Mouse (Mus musculus) midbrain, embryonic 16.5 days (tissue): Measurements from ENCODE around the gene Irak2. TPM values are rescaled to one million over a fixed set of nuclear protein-coding genes. Genes with fewer than 3 reads are reported as not detected.
"Not testable (repeated sequence)": the region's sequence is repeated elsewhere in the genome, so short reads cannot be mapped to it uniquely, and the experiment has no call there.

ENCODE experiments used
- ATAC-seq: fragments of 200-750 bp; cut with Nextera tagmentation; 2 replicates; pipeline ENCODE4 v1.8.0; 2017; ENCODE audit warnings: moderate TSS enrichment
- H3K27ac ChIP-seq: fragments of 300-500 bp; sonication (generic); 2 replicates; pipeline ENCODE4 v1.5.1; 2014; ENCODE audit warnings: mild to moderate bottlenecking, low read length, mixed read lengths
- H3K27me3 ChIP-seq: fragments of 300-500 bp; sonication (generic); 2 replicates; pipeline ENCODE4 v1.6.1; 2014; ENCODE audit warnings: low read depth, low read length, mixed read lengths; ENCODE audit not compliant: control insufficient read depth, insufficient read depth
- H3K36me3 ChIP-seq: fragments of 300-500 bp; sonication (generic); 2 replicates; pipeline ENCODE4 v1.6.1; 2014; ENCODE audit warnings: mild to moderate bottlenecking, low read length, moderate library complexity, mixed read lengths; ENCODE audit not compliant: control insufficient read depth, insufficient read depth
- H3K4me1 ChIP-seq: fragments of 300-500 bp; sonication (generic); 2 replicates; pipeline ENCODE4 v1.6.1; 2014; ENCODE audit warnings: mild to moderate bottlenecking, low read length, mixed read lengths; ENCODE audit not compliant: control insufficient read depth, insufficient read depth
- H3K4me2 ChIP-seq: fragments of 300-500 bp; sonication (generic); 2 replicates; pipeline ENCODE4 v1.6.1; 2014; ENCODE audit warnings: mild to moderate bottlenecking, low read length, mixed read lengths
- H3K4me3 ChIP-seq: fragments of 300-500 bp; sonication (generic); 2 replicates; pipeline ENCODE4 v1.5.1; 2014; ENCODE audit warnings: low read depth, mild to moderate bottlenecking, low read length, moderate library complexity, mixed read lengths
- H3K9ac ChIP-seq: fragments of 300-500 bp; sonication (generic); 2 replicates; pipeline ENCODE4 v1.6.1; 2014; ENCODE audit warnings: low read depth, low read length, mixed read lengths
- H3K9me3 ChIP-seq: fragments of 300-500 bp; sonication (generic); replicated peaks from 2 replicates; pipeline ENCODE4 v1.6.1; 2014; ENCODE audit warnings: mild to moderate bottlenecking, low read length, mixed read lengths; ENCODE audit not compliant: control insufficient read depth, poor library complexity, severe bottlenecking
- WGBS: fragments of 180-500 bp; shearing (Covaris S2); extraction: QIAGEN DNeasy Blood & Tissue Kit; methylation state at CpG from one replicate; pipeline ENCODE4 v1.1.7; 2014; 5-methylcytosine and 5-hydroxymethylcytosine counted together
- polyA plus RNA-seq: library from polyadenylated mRNA; unstranded; fragments of >200 nt; fragmentation: Nextera tagmentation; extraction: Ambion mirVana; gene quantifications from 2 replicates; pipeline ENCODE4 v1.2.1, GENCODE M21; 2015

Irak2 gene
- polyA plus RNA-seq, 1 experiment from 2014 or later: 2.1 TPM

GRCm38 (mm10) chr6:113696582-113697221 lies 58.4 kb downstream of the Irak2 start, which contains the start of gene Tatdn2:
Gene Tatdn2 (plus strand): TSS chr6:113697050.
- peak within 1 kb of the TSS; percentile 97 for H3K4me3 ChIP-seq
- peak within 1 kb of the TSS; percentile 86 for H3K27ac ChIP-seq
- WGBS: under 1% methylated on average over 56 of the region's 58 CpGs
- ATAC-seq: peak; percentile 99
- H3K9ac ChIP-seq: peak within 1 kb of the TSS; percentile 85
- no peaks in the 10 kb centered on the region for H3K9me3 ChIP-seq
- peak within 1 kb of the TSS; percentile 98 for H3K4me2 ChIP-seq
- no peaks in the 10 kb centered on the region for H3K27me3 ChIP-seq
- peaks cover 3% of the 10 kb centered on the region; the same call in 1 of the 2 replicates for H3K36me3 ChIP-seq
- peaks cover 31% of the 10 kb centered on the region for H3K4me1 ChIP-seq

GRCm38 (mm10) chr6:113697222-113698205 lies 59.2 kb downstream of the Irak2 start:
- WGBS: 0% methylated on average over 76 of the region's 113 CpGs
- Histone ChIP-seq H3K4me1 (peaks cover 31% of the 10 kb centered on the region), H3K4me2 (peak overlapping the region; percentile 98), H3K4me3 (peak overlapping the region; percentile 97), H3K9me3 (no peaks in the 10 kb centered on the region), H3K9ac (peak overlapping the region; percentile 85), H3K27me3 (no peaks in the 10 kb centered on the region), H3K36me3 (peaks cover 9% of the 10 kb centered on the region), H3K27ac (peak overlapping the region; percentile 86)
- peak; percentile 66 for ATAC-seq

GRCm38 (mm10) chr6:113712718-113713117 lies 74.5 kb downstream of the Irak2 start:
- Histone ChIP-seq H3K4me1 (no peaks in the 10 kb centered on the region), H3K9ac (no peak overlapping the region), H3K27ac (no peak overlapping the region), H3K4me2 (no peak overlapping the region), H3K4me3 (no peak overlapping the region), H3K27me3 (no peaks in the 10 kb centered on the region), H3K36me3 (peaks cover 50% of the 10 kb centered on the region), H3K9me3 (no peaks in the 10 kb centered on the region)
- over 99% methylated on average over 3 of the region's 3 CpGs for WGBS
- no peak for ATAC-seq

- H3K27me3 ChIP-seq, H3K4me3 ChIP-seq, H3K27ac ChIP-seq, H3K4me2 ChIP-seq, ATAC-seq, H3K9ac ChIP-seq, H3K9me3 ChIP-seq, H3K4me1 ChIP-seq: not testable (repeated sequence)
- 88% methylated on average over 5 of the region's 5 CpGs for WGBS
- peaks cover 47% of the 10 kb centered on the region for H3K36me3 ChIP-seq
Measured at GRCm38 (mm10) chr6:113713389-113713788, 75.1 kb downstream of the Irak2 start.

- WGBS: 98% methylated on average over 2 of the region's 2 CpGs
- H3K9ac ChIP-seq: no peak overlapping the region
- no peaks in the 10 kb centered on the region for H3K9me3 ChIP-seq
Measured at GRCm38 (mm10) chr6:113714276-113714675, 76.0 kb downstream of the Irak2 start.

GRCm38 (mm10) chr6:113714797-113715196 lies 76.5 kb downstream of the Irak2 start:
- Histone ChIP-seq H3K9me3 (no peaks in the 10 kb centered on the region), H3K9ac (no peak overlapping the region), H3K27ac (no peak overlapping the region), H3K27me3 (no peaks in the 10 kb centered on the region), H3K4me2 (no peak overlapping the region), H3K36me3 (peaks cover 42% of the 10 kb centered on the region), H3K4me3 (no peak overlapping the region), H3K4me1 (no peaks in the 10 kb centered on the region)
- ATAC-seq: no peak
- WGBS: 90% methylated on average over 1 of the region's 1 CpGs

More at GRCm38 (mm10) chr6:113714276-113714675, 76.0 kb downstream of the Irak2 start:
- H3K4me1 ChIP-seq: no peaks in the 10 kb centered on the region
- no peak overlapping the region for H3K27ac ChIP-seq
- H3K4me3 ChIP-seq: no peak overlapping the region
- H3K36me3 ChIP-seq: peaks cover 46% of the 10 kb centered on the region
- no peaks in the 10 kb centered on the region for H3K27me3 ChIP-seq
- ATAC-seq: no peak
- H3K4me2 ChIP-seq: no peak overlapping the region

GRCm38 (mm10) chr6:113717541-113717940 lies 79.3 kb downstream of the Irak2 start:
- Histone ChIP-seq H3K9ac (no peak overlapping the region), H3K27me3 (no peaks in the 10 kb centered on the region), H3K27ac (no peak overlapping the region), H3K4me3 (no peak overlapping the region), H3K9me3 (no peaks in the 10 kb centered on the region), H3K4me2 (no peak overlapping the region), H3K36me3 (peaks cover 21% of the 10 kb centered on the region), H3K4me1 (no peaks in the 10 kb centered on the region)
- no peak for ATAC-seq
- WGBS: 90% methylated on average over 3 of the region's 3 CpGs

GRCm38 (mm10) chr6:113719878-113720277 lies 81.6 kb downstream of the Irak2 start, which contains the start of gene Ghrl:
Gene Ghrl (minus strand): TSS chr6:113719880.
- Histone ChIP-seq H3K27me3 (no peaks in the 10 kb centered on the region), H3K9ac (no peak within 1 kb of the TSS), H3K27ac (no peak within 1 kb of the TSS), H3K4me1 (no peaks in the 10 kb centered on the region), H3K9me3 (no peaks in the 10 kb centered on the region), H3K36me3 (peaks cover 13% of the 10 kb centered on the region), H3K4me3 (no peak within 1 kb of the TSS), H3K4me2 (no peak within 1 kb of the TSS)
- no peak for ATAC-seq
- 95% methylated on average over 3 of the region's 3 CpGs for WGBS

GRCm38 (mm10) chr6:113721061-113721460 lies 82.8 kb downstream of the Irak2 start:
- H3K4me1 ChIP-seq: no peaks in the 10 kb centered on the region
- H3K4me2 ChIP-seq: no peak overlapping the region
- H3K27ac ChIP-seq: no peak overlapping the region
- WGBS: 95% methylated on average over 4 of the region's 4 CpGs
- no peak overlapping the region for H3K4me3 ChIP-seq
- no peak overlapping the region for H3K9ac ChIP-seq
- ATAC-seq: no peak
- peaks cover 14% of the 10 kb centered on the region for H3K36me3 ChIP-seq
- H3K9me3 ChIP-seq: no peaks in the 10 kb centered on the region
- no peaks in the 10 kb centered on the region for H3K27me3 ChIP-seq
